In genomic region chr3:147886261-147886893, GRCm38 (mm10) we compare ENCODE assay signal across 16 mouse cellular contexts.
A peak's percentile ranks its signal among the peaks of the same experiment; 100 is the strongest.
DNase-seq lines count a peak whose midpoint lies in the region; ATAC-seq and TF ChIP-seq lines count a peak whose summit lies in the region.
"Had no signal": no experiment of that assay in that cellular context is flagged by ENCODE, and none has a peak within 500 bp of the region (broad histone marks: within the 10 kb centered on the region; RNA-seq: fewer than 3 reads in every experiment).

No protein-coding gene starts in this region.

- no peaks in the 10 kb centered on the region for H3K27me3 ChIP-seq in embryonic facial prominence, embryonic 14.5 days (replicated peaks; ENCODE audit: control insufficient read depth, insufficient read depth, low read length)
- no peaks in the 10 kb centered on the region for H3K27me3 ChIP-seq in hindbrain, embryonic 13.5 days
- no peaks in the 10 kb centered on the region for H3K27me3 ChIP-seq in neural tube, embryonic 12.5 days (replicated peaks)
- H3K27me3 ChIP-seq in cerebellum, adult 2 months (ENCODE audit: control insufficient read depth, insufficient read depth, low read length) = no peaks in the 10 kb centered on the region
- H3K27me3 ChIP-seq: kidney, embryonic 15.5 days had no signal

- no peak for ATAC-seq in embryonic facial prominence, embryonic 14.5 days (ENCODE audit: low read depth)
- peak; percentile 50; the same call in 1 of the 2 replicates for ATAC-seq in hindbrain, embryonic 13.5 days (ENCODE audit: low FRiP score)
- peak; percentile 57 for ATAC-seq in neural tube, embryonic 12.5 days (ENCODE audit: low FRiP score, low read depth)

- WGBS in embryonic facial prominence, embryonic 14.5 days = 51% methylated on average over 10 of the region's 10 CpGs
- WGBS in hindbrain, embryonic 13.5 days = 44% methylated on average over 10 of the region's 10 CpGs
- WGBS in neural tube, embryonic 12.5 days = 55% methylated on average over 10 of the region's 10 CpGs
- 30% methylated on average over 10 of the region's 10 CpGs for WGBS in cerebellum, adult 2 months

- no peak overlapping the region for H3K27ac ChIP-seq in embryonic facial prominence, embryonic 14.5 days (replicated peaks; ENCODE audit: low read depth, low read length)
- H3K27ac ChIP-seq in hindbrain, embryonic 13.5 days = no peak overlapping the region
- H3K27ac ChIP-seq in neural tube, embryonic 12.5 days = no peak overlapping the region
- no peak overlapping the region for H3K27ac ChIP-seq in cerebellum, adult 2 months (ENCODE audit: insufficient read depth, low read length)
- H3K27ac ChIP-seq: kidney, embryonic 15.5 days; left cerebral cortex, adult 2 months; liver, embryonic 14.5 days had no signal

- peak; percentile 4 for DNase-seq in kidney, adult 9 months
- no peak for DNase-seq in kidney, adult 18-20 months
- DNase-seq in embryonic facial prominence, embryonic 14.5 days (ENCODE audit: low spot score) = peak; percentile 36
- no peak for DNase-seq in lung, postnatal 25 days (ENCODE audit: low spot score)
- DNase-seq in cerebellum, adult 2 months = no peak
- DNase-seq: cerebellum, adult 8-10 months; lung, postnatal 14 days; spleen, adult 18-20 months; thymus, postnatal 36 days had no signal

- H3K9ac ChIP-seq in embryonic facial prominence, embryonic 14.5 days (ENCODE audit: low read depth, low read length) = no peak overlapping the region
- H3K9ac ChIP-seq in hindbrain, embryonic 13.5 days = no peak overlapping the region
- H3K9ac ChIP-seq in neural tube, embryonic 12.5 days = no peak overlapping the region
- H3K9ac ChIP-seq: kidney, embryonic 15.5 days; liver, embryonic 14.5 days had no signal

- no peaks in the 10 kb centered on the region for H3K9me3 ChIP-seq in embryonic facial prominence, embryonic 14.5 days (ENCODE audit: control insufficient read depth, low read length)
- no peaks in the 10 kb centered on the region for H3K9me3 ChIP-seq in hindbrain, embryonic 13.5 days
- no peaks in the 10 kb centered on the region for H3K9me3 ChIP-seq in neural tube, embryonic 12.5 days
- H3K9me3 ChIP-seq: kidney, embryonic 15.5 days had no signal

- no peak overlapping the region for H3K4me3 ChIP-seq in embryonic facial prominence, embryonic 14.5 days (ENCODE audit: low read depth, low read length)
- H3K4me3 ChIP-seq in hindbrain, embryonic 13.5 days = no peak overlapping the region
- no peak overlapping the region for H3K4me3 ChIP-seq in neural tube, embryonic 12.5 days
- no peak overlapping the region for H3K4me3 ChIP-seq in cerebellum, adult 2 months (replicated peaks; ENCODE audit: insufficient read depth, low read depth, low read length)
- H3K4me3 ChIP-seq: erythroblast, embryonic 14.5 days; kidney, embryonic 15.5 days; left cerebral cortex, adult 2 months had no signal

- H3K36me3 ChIP-seq in embryonic facial prominence, embryonic 14.5 days (ENCODE audit: control insufficient read depth, insufficient read depth, low read length) = no peaks in the 10 kb centered on the region
- H3K36me3 ChIP-seq in hindbrain, embryonic 13.5 days = no peaks in the 10 kb centered on the region
- no peaks in the 10 kb centered on the region for H3K36me3 ChIP-seq in neural tube, embryonic 12.5 days
- H3K36me3 ChIP-seq: G1E; kidney, embryonic 15.5 days had no signal

- TF ChIP-seq POLR2A in cerebellum, adult 2 months (IDR thresholded peaks at IDR 0.05; ENCODE audit: borderline replicate concordance, insufficient read depth, low read length) = no peak

- no peak overlapping the region for H3K4me2 ChIP-seq in embryonic facial prominence, embryonic 14.5 days (ENCODE audit: low read depth, low read length)
- peak overlapping the region; percentile 37 for H3K4me2 ChIP-seq in hindbrain, embryonic 13.5 days
- H3K4me2 ChIP-seq in neural tube, embryonic 12.5 days (replicated peaks) = no peak overlapping the region
- H3K4me2 ChIP-seq: kidney, embryonic 15.5 days had no signal

- no peaks in the 10 kb centered on the region for H3K4me1 ChIP-seq in embryonic facial prominence, embryonic 14.5 days (ENCODE audit: control insufficient read depth, insufficient read depth, low read length)
- H3K4me1 ChIP-seq in hindbrain, embryonic 13.5 days (replicated peaks) = peaks cover 12% of the 10 kb centered on the region
- peaks cover 12% of the 10 kb centered on the region; the same call in 1 of the 2 replicates for H3K4me1 ChIP-seq in neural tube, embryonic 12.5 days
- no peaks in the 10 kb centered on the region for H3K4me1 ChIP-seq in cerebellum, adult 2 months (ENCODE audit: control insufficient read depth, insufficient read depth, low read length)

- TF ChIP-seq CTCF in cerebellum, adult 2 months (IDR thresholded peaks at IDR 0.05; ENCODE audit: borderline replicate concordance, insufficient read depth, low read depth, low read length) = no peak

Comparison
In these comparisons a context has a peak if more than half of its experiments do, and no peak if none do; other contexts are left out.
1. DNase-seq: peak in kidney, adult 9 months (single experiment) and embryonic facial prominence, embryonic 14.5 days (single experiment); none in kidney, adult 18-20 months (single experiment), lung, postnatal 25 days (single experiment) and cerebellum, adult 2 months (0 of 2).